Mouse (Mus musculus): ENCODE results near the gene Parva.

GRCm38 (mm10) chr7:112581621-112582020, 154.3 kb downstream of the Parva start:
- TF ChIP-seq CTCF (IDR thresholded peaks at IDR 0.05; ENCODE audit: control insufficient read depth, insufficient read depth, insufficient read length): no peak
- no peak for TF ChIP-seq USF1 (IDR thresholded peaks at IDR 0.05; ENCODE audit: low read depth)
- no peak for TF ChIP-seq MAX (IDR thresholded peaks at IDR 0.05)
- TF ChIP-seq MYOG (IDR thresholded peaks at IDR 0.05; ENCODE audit: control insufficient read depth, extremely low read depth, insufficient read length): no peak
- TF ChIP-seq CEBPB (IDR thresholded peaks at IDR 0.05; ENCODE audit: low read depth): no peak
- no peak for TF ChIP-seq MYOD1 (IDR thresholded peaks at IDR 0.05; ENCODE audit: control insufficient read depth, insufficient read length, low read depth)
